Mouse (Mus musculus) skeletal muscle tissue, adult 2 months (tissue): Measurements from ENCODE around the gene Tmem269.

Source experiments
- DNase-seq: peaks from one replicate; pipeline ENCODE4 v3.0.0-alpha.2; 2012; ENCODE audit warnings: low read depth, low spot score

The Tmem269 gene

GRCm38 (mm10) chr4:119181456-119181855 lies 36.6 kb downstream of the Tmem269 start:
- no peak for DNase-seq

DNA sequence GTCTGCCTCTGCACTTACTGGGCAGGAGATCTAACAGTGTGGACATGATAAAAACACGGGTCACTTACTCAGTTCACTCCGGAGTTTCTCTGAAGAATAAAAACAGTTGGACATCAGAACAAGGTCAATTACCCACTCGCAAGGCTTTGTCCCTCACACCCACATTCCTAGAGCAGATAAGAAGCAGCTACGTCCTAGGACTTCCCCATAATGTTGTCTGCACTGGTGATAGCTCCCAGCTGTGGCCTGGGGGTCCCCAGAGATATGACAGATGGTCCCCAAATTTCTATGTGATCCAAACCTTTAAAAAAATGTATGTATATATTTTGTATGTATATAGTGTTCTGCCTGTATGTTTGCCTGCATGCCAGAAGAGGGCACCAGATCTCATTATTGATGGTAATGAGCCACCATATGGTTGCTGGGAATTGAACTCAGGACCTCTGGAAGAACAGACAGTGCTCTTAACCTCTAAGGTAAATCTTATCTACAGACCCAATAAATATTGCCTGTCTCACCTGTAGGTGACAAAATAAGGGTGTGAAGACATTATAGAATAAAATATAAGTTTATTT lies 37.8 kb downstream of the Tmem269 start:
- DNase-seq = no peak

GRCm38 (mm10) chr4:119178331-119178730 lies 39.7 kb downstream of the Tmem269 start:
- DNase-seq = no peak

DNA sequence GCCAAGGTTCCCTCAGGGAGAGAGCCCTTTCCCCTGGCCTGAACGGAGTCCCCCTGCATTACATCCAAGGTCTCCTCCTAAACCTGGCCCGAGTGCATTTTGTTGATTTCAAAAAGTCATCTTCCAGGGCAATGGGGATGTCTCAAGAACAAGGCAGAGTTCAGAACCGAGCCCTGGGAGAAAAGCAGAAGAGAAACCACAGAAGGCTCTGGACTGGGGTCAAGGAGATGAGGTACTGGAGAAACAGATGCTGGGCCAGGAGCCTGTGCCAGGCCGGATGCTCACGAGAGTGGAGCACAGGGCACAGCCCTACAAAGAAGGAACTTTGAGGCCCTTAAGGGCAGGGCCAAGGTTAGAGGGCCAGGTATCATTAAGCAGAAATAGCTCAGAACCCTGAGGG lies 40.3 kb downstream of the Tmem269 start:
- no peak for DNase-seq

DNA sequence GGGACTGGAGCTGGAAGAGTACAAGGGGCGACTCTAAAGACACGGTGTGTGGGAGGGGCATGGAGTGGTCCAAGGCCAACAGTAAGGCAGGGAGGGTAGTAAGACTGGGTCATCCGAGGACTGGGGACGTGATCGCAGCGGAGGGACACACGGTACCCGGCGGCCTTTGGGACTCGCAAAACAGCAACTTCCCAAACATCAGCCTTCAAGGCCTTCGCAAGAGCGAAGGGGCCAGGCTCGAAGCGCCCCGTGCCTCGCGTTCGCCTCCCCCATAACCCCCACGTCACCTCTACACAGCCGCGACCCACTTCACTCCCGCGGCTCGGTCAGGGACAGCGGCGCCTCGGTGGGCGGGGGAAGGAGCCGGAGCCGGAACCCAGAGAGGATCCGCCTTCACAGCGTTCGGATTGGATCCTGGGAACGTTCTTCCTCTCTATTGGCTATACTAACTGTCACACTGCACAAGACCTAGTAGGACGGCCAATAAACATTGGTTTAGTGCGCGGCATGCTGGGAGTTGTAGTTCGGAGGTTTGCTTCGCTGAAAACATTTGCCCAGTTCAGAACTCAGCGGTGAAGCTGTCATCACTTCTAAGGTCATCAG lies 44.1 kb downstream of the Tmem269 start, which contains the start of gene Zfp691:
Gene Zfp691, minus strand, starts transcription at position 345 of the 603 bp plus-strand sequence.
- peak; percentile 95 for DNase-seq

GRCm38 (mm10) chr4:119172919-119173650 lies 44.9 kb downstream of the Tmem269 start:
- no peak for DNase-seq

DNA sequence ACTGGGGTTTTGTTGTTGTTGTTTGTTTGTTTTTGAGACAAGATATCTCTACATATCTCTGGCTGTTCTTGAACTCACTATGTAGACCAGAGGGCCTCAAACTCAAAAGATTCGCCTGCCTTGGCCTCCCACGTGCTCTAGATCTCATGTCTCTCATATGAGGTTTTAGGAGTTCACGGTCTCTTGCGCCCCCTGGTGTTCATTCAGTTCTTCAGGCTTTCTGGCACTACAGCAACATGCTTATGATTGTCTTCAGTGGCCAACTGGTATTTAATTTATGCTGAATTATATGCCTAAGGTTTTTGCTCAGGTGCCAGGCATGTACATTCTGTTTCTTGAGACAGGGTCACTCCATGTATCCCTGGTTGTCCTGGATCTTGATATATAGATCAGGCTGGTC lies 50.4 kb downstream of the Tmem269 start:
- DNase-seq = peak; percentile 72

GRCm38 (mm10) chr4:119167068-119167467 lies 50.9 kb downstream of the Tmem269 start:
- DNase-seq = no peak

- no peak for DNase-seq
These were observed 52.1 kb downstream of the Tmem269 start for GRCm38 (mm10) chr4:119165916-119166315.

GRCm38 (mm10) chr4:119162990-119163389 lies 55.0 kb downstream of the Tmem269 start:
- no peak for DNase-seq

GRCm38 (mm10) chr4:119161358-119161757 lies 56.7 kb downstream of the Tmem269 start:
- DNase-seq = no peak

DNA sequence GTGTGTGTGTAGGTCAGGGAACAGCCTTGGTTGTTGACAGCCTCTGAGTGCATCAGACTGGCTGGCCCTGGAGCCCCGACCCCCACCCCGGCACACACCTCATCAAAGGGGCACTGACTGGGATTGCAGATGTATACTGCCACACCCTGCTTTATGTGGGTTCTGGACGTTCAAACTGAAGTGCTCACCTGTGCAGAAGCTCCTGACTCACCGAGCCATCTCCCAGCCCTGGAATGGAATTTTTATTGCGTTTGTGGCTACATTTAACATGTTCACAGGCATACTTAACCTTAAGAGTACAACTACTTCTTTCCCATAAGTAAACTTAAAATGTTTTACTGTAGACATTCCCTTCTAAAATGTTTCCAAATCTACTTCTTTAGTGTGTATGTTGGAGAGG lies 60.1 kb downstream of the Tmem269 start:
- no peak for DNase-seq

GRCm38 (mm10) chr4:119157186-119157585 lies 60.8 kb downstream of the Tmem269 start:
- no peak for DNase-seq
